Mouse (Mus musculus) stomach, embryonic 16.5 days (tissue): ENCODE measurements around the gene Crybg1. TPM values are rescaled to one million over a fixed set of nuclear protein-coding genes. Genes with fewer than 3 reads are reported as not detected.

ENCODE experiments used
- ATAC-seq: fragments of 200-750 bp; cut with Nextera tagmentation; 2 replicates; pipeline ENCODE4 v1.8.0; 2017; ENCODE audit warnings: moderate number of reproducible peaks, moderate TSS enrichment; ENCODE audit not compliant: insufficient read depth, low FRiP score
- H3K27ac ChIP-seq: fragments of 300-500 bp; sonication (generic); 2 replicates; pipeline ENCODE4 v1.5.1; 2014; ENCODE audit warnings: low read length
- H3K27me3 ChIP-seq: fragments of 300-500 bp; sonication (generic); 2 replicates; pipeline ENCODE4 v1.6.1; 2014; ENCODE audit warnings: low read length, control low read depth, mixed read lengths; ENCODE audit not compliant: control insufficient read depth, insufficient read depth
- H3K36me3 ChIP-seq: fragments of 300-500 bp; sonication (generic); 2 replicates; pipeline ENCODE4 v1.6.1; 2014; ENCODE audit warnings: low read length; ENCODE audit not compliant: control insufficient read depth, insufficient read depth
- H3K4me1 ChIP-seq: fragments of 300-500 bp; sonication (generic); 2 replicates; pipeline ENCODE4 v1.6.1; 2014; ENCODE audit warnings: low read length, control low read depth, mixed read lengths; ENCODE audit not compliant: control insufficient read depth, insufficient read depth
- H3K4me2 ChIP-seq: fragments of 300-500 bp; sonication (generic); 2 replicates; pipeline ENCODE4 v1.6.1; 2014; ENCODE audit warnings: low read depth, low read length, mixed read lengths
- H3K4me3 ChIP-seq: fragments of 300-500 bp; sonication (generic); replicated peaks from 2 replicates; pipeline ENCODE4 v1.5.1; 2014; ENCODE audit warnings: mild to moderate bottlenecking, low read length
- H3K9ac ChIP-seq: fragments of 300-500 bp; sonication (generic); 2 replicates; pipeline ENCODE4 v1.6.1; 2014; ENCODE audit warnings: low read length
- H3K9me3 ChIP-seq: fragments of 300-500 bp; sonication (generic); replicated peaks from 2 replicates; pipeline ENCODE4 v1.6.1; 2016; ENCODE audit warnings: low read length, control low read depth; ENCODE audit not compliant: control insufficient read depth
- WGBS: fragments of 180-500 bp; shearing (Covaris S2); extraction: QIAGEN DNeasy Blood & Tissue Kit; methylation state at CpG from one replicate; pipeline ENCODE4 v1.1.7; 2014; 5-methylcytosine and 5-hydroxymethylcytosine counted together
- polyA plus RNA-seq: library from polyadenylated mRNA; unstranded; fragments of >200 nt; fragmentation: Nextera tagmentation; extraction: Ambion mirVana; gene quantifications from 2 replicates; pipeline ENCODE4 v1.2.1, GENCODE M21; 2015

Crybg1 gene
- polyA plus RNA-seq, 1 experiment from 2014 or later, result 2.9 TPM

GRCm38 (mm10) chr10:44026105-44026504 lies 122.5 kb downstream of the Crybg1 start:
- Histone ChIP-seq H3K36me3 (no peaks in the 10 kb centered on the region), H3K4me3 (no peak overlapping the region), H3K4me1 (no peaks in the 10 kb centered on the region), H3K9ac (no peak overlapping the region), H3K9me3 (no peaks in the 10 kb centered on the region), H3K4me2 (no peak overlapping the region), H3K27ac (no peak overlapping the region), H3K27me3 (no peaks in the 10 kb centered on the region)
- ATAC-seq, result no peak
- 83% methylated on average over 1 of the region's 1 CpGs for WGBS

- Histone ChIP-seq H3K4me2 (no peak overlapping the region), H3K27me3 (no peaks in the 10 kb centered on the region), H3K4me3 (no peak overlapping the region), H3K27ac (no peak overlapping the region), H3K36me3 (no peaks in the 10 kb centered on the region), H3K4me1 (no peaks in the 10 kb centered on the region), H3K9me3 (no peaks in the 10 kb centered on the region), H3K9ac (no peak overlapping the region)
- ATAC-seq, result no peak
- 61% methylated on average over 10 of the region's 10 CpGs for WGBS
Measured at GRCm38 (mm10) chr10:44024705-44025104, 123.9 kb downstream of the Crybg1 start.

DNA sequence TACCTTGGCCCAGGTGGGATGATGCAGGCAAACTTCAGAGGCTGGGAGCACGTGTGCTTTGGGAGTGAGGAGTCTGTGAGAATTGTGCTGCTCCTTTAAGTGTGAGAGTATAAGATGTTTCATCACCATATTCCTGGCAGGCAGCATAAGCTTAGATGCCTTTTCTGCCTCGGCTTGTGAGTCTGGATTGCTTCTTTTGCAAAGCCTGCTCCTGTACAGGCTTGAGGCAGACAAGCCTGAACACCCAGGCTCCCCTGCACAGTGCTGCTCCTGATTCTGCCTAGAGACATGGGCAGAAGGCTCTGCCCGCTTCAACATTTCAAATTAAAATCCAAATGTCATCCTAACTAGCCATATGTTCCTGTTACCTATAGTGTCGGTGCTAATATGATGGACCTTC lies 128.5 kb downstream of the Crybg1 start:
- peak; percentile 80; the same call in 1 of the 2 replicates for ATAC-seq
- H3K27ac ChIP-seq, result peak overlapping the region; percentile 75
- no peaks in the 10 kb centered on the region for H3K9me3 ChIP-seq
- H3K36me3 ChIP-seq, result no peaks in the 10 kb centered on the region
- no peaks in the 10 kb centered on the region for H3K4me1 ChIP-seq
- H3K27me3 ChIP-seq, result no peaks in the 10 kb centered on the region
- no peak overlapping the region for H3K9ac ChIP-seq
- 56% methylated on average over 4 of the region's 4 CpGs for WGBS
- no peak overlapping the region for H3K4me2 ChIP-seq
- no peak overlapping the region for H3K4me3 ChIP-seq

DNA sequence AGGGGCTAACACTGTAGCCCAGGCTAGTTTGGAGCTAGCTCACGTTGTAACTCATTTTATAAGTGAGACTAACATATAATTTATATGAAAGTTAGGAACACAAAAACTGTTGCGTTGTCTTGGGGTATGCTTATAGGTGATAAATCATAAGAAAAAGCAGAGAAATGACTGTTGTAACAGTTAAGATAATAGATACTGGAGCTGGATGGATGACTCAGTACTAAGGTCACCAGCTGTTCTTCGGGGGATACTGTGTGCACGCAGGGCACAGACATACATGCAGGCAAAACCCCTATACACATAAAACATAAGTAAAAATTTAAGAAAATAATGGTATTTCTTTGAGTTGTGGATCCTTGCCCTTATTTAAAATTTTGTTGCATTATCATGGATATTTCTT lies 130.1 kb downstream of the Crybg1 start:
- Histone ChIP-seq H3K27ac (no peak overlapping the region), H3K4me3 (no peak overlapping the region), H3K36me3 (no peaks in the 10 kb centered on the region), H3K9ac (no peak overlapping the region), H3K4me2 (no peak overlapping the region), H3K27me3 (no peaks in the 10 kb centered on the region), H3K9me3 (no peaks in the 10 kb centered on the region), H3K4me1 (no peaks in the 10 kb centered on the region)
- no peak for ATAC-seq
- 67% methylated on average over 4 of the region's 4 CpGs for WGBS

- no peak overlapping the region for H3K4me3 ChIP-seq
- H3K4me2 ChIP-seq, result no peak overlapping the region
- WGBS, result 76% methylated on average over 2 of the region's 2 CpGs
- H3K27me3 ChIP-seq, result no peaks in the 10 kb centered on the region
- no peaks in the 10 kb centered on the region for H3K36me3 ChIP-seq
- H3K9ac ChIP-seq, result no peak overlapping the region
- H3K27ac ChIP-seq, result no peak overlapping the region
- H3K9me3 ChIP-seq, result no peaks in the 10 kb centered on the region
- ATAC-seq, result no peak
- H3K4me1 ChIP-seq, result no peaks in the 10 kb centered on the region
Measured at GRCm38 (mm10) chr10:44015631-44016030, 133.0 kb downstream of the Crybg1 start.

GRCm38 (mm10) chr10:44013885-44014284 lies 134.8 kb downstream of the Crybg1 start:
- no peak overlapping the region for H3K9ac ChIP-seq
- ATAC-seq, result no peak
- no peak overlapping the region for H3K4me2 ChIP-seq
- H3K4me1 ChIP-seq, result no peaks in the 10 kb centered on the region
- no peak overlapping the region for H3K27ac ChIP-seq
- H3K4me3 ChIP-seq, result no peak overlapping the region
- WGBS, result 64% methylated on average over 4 of the region's 4 CpGs
- no peaks in the 10 kb centered on the region for H3K27me3 ChIP-seq
- no peaks in the 10 kb centered on the region for H3K9me3 ChIP-seq
- no peaks in the 10 kb centered on the region for H3K36me3 ChIP-seq

GRCm38 (mm10) chr10:44011408-44011807 lies 137.2 kb downstream of the Crybg1 start:
- H3K9ac ChIP-seq, result no peak overlapping the region
- no peaks in the 10 kb centered on the region for H3K36me3 ChIP-seq
- no peak for ATAC-seq
- WGBS, result 71% methylated on average over 7 of the region's 7 CpGs
- H3K4me1 ChIP-seq, result no peaks in the 10 kb centered on the region; the same call in 1 of the 2 replicates
- H3K9me3 ChIP-seq, result no peaks in the 10 kb centered on the region
- H3K4me2 ChIP-seq, result no peak overlapping the region
- H3K27me3 ChIP-seq, result no peaks in the 10 kb centered on the region
- H3K27ac ChIP-seq, result no peak overlapping the region
- no peak overlapping the region for H3K4me3 ChIP-seq

- ATAC-seq, result no peak
- H3K27ac ChIP-seq, result no peak overlapping the region
Measured at GRCm38 (mm10) chr10:44008808-44009207, 139.8 kb downstream of the Crybg1 start.

GRCm38 (mm10) chr10:44006815-44007214 lies 141.8 kb downstream of the Crybg1 start:
- WGBS, result 59% methylated on average over 4 of the region's 4 CpGs
- Histone ChIP-seq H3K4me3 (no peak overlapping the region), H3K27me3 (peaks cover 31% of the 10 kb centered on the region), H3K36me3 (no peaks in the 10 kb centered on the region), H3K4me1 (peaks cover 20% of the 10 kb centered on the region), H3K27ac (no peak overlapping the region), H3K4me2 (peak overlapping the region; percentile 88; the same call in 1 of the 2 replicates), H3K9ac (no peak overlapping the region), H3K9me3 (no peaks in the 10 kb centered on the region)
- no peak for ATAC-seq

More at GRCm38 (mm10) chr10:44008808-44009207, 139.8 kb downstream of the Crybg1 start:
- H3K27me3 ChIP-seq, result peaks cover 16% of the 10 kb centered on the region
- no peak overlapping the region for H3K4me2 ChIP-seq
- no peak overlapping the region for H3K4me3 ChIP-seq
- peaks cover 17% of the 10 kb centered on the region for H3K4me1 ChIP-seq
- no peak overlapping the region for H3K9ac ChIP-seq
- no peaks in the 10 kb centered on the region for H3K9me3 ChIP-seq
- H3K36me3 ChIP-seq, result no peaks in the 10 kb centered on the region
